Mouse (Mus musculus) thymus, postnatal 36 days (tissue): Measurements from ENCODE around the gene Commd7.

Source experiments
- DNase-seq, 2 experiments: peaks; one replicate each; pipeline ENCODE4 v3.0.0; 2022; ENCODE audit warnings: mixed read lengths in 2 of 2

Commd7 gene

DNA sequence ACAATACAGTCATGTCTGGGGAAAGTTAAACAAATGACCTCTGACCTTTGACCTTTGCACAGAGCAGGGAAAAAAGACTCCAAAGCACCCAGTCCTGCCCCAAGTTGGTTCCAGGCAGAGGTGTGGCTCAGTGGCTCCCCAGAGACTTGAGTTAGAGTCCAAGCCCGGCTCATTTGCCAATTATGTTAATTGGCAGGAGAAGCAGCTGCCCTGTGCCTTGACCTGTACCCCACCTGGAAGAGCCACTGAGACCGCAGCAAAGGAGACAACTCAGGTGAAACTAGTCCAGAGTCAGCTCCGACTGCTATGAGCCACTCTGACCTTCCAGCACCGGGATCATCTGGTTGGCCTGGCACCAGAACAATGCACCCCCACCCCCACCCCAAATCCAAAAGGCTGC is 48.2 kb downstream of the Commd7 start:
- no peak for DNase-seq

DNA sequence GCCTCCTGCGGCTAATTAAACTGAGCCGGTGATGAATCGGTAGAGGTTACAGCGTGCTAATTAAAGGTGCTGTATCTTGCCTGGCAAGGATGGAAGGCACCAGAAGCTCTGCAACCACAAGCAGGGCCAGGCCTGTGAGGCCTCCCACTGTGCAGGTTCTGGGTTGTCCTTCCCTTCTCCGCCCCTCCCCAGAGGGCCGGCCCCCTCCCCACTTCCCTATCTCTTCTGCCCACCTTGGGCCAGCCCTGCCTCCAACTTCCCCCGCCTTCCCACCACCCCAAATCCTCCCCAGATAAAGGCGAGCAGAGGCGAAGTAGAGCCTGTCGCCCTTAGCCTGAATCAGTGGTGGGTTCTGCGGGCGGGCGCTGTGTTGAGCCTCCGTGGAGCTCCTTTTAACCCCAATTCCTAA is 48.9 kb downstream of the Commd7 start:
- no peak for DNase-seq

DNA sequence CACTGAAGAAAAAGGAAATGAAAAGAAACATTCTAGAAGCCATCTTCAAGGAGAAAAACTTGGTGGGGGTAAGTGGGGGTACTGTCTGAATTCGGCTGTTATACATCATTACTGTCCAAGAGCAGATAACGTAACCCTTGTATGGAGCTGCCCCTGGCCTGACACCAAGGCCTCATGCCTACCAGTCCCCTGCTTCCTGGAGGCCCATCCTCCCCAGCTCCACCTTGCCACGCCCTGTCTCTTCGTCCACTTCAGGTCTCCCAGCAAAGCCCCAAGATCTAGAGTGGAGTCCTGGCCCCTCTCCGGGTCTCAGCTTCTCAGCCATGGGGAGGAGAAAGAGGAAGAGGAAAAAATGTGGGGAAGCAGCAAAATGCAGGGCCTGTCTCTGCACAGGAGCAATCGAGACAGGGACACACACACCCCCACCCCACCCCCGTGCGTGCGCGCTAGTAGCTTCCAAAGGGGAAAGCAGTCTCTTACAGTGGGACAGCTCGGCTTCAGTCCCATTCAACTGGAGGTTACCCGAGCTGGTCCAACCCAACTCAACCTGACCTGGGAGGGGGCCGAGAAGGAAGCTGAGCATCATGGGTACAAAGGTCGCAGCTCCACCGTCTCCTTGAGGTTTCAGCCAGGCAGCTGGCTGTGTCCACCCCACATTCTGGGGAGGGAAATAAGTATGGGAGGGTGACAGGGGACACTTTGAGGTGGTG is 49.5 kb downstream of the Commd7 start:
- DNase-seq: no peak

DNA sequence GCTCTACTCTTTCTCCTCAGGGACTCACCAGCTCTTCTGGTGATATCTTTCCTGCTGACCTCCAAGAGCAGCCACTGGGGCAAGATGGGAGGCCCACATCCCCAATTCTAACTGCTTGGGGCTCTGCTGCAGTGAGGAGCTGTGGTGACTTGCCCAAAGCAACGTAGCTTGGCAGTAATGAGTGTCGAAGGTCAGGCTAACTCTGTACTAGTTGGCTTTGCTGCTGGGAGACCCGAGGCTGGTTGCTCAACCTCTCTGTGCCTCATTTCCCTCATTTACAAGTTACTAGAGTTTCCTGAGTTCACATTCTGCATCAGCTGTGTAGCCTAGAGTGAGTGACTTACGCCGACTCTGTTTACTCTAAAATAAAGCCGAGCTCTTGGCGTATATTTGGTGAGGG is 51.2 kb downstream of the Commd7 start:
- DNase-seq: no peak

DNA sequence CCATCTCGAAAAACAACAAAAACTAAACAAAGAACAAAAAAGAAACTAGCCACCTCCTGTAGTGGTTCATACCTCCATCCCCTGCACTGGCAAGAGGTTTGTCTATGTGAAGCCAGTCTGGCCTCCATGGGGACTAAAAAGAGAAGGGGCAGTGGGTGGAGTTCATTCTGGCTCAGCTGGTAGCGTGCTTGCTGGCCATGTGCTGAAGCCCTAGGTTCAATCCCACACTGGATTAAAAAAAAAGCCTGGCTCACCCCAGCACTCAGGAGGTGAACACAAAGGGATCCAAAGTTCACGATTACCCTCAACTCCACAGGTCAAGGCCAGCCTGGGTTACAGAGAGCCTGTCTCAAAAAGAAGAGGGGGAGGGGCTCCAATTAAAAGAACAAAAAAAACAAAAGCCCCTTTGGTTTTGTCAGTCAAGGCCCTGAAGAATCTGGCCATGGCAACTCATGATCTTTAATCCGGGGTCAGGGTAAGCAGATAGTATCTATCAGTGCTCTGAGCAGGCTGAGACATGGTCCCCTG is 52.1 kb downstream of the Commd7 start:
- no peak for DNase-seq

DNA sequence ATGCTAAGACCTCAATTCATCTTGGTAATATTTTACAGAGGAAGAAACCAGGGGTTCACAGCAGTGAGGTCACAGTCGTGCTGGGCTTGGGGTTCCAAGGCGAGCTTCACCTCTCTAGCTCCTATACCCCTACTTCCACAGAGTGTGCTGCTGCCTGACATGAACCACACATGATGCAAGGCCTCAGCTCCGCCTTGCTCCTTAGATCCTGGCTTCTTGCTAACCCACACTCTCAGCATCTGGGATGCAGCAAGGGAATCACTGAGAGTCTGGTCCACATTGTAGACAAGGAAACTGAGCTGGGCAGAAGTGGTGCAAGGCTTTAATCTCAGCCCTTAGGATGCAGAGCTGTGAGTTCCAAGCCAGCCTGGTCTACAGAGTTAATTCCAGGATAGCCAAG is 52.5 kb downstream of the Commd7 start:
- DNase-seq: no peak

DNA sequence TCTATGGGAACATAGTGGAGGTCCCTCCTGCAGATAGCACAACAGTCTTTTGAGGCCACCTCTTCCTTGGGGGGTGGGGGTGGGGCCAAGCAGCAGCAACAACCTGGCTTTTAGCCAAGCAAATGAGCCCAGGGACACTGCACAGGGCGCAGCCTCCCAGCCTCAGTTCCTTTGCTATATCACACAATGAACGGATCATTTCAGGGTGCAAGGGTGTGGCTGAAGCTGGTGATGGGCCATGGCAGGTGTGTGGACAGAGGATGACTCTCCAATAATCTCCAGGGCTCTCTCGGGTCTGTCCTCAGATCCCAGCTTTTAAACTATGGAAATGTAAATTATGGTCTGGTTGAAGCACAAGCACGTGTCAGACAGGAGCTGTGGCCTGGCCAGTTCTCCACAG is 55.5 kb downstream of the Commd7 start:
- no peak for DNase-seq

DNA sequence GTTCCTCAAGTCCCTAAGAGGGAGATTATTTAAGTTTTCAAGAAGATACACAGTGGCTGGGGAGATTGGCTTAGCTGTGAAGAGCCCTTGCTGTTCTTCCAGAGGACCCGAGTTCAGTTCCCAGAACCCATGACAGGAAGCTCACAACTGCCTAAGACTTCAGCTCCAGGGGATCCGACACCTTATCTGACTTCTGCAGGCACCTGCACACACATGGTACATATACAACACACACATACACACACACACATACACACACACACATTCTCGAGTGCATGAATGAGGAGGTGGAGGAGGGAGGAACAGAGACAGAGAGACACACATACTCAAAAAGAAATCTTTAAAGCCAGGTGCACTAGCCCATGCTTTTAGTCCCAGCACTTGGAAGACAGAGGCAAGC is 56.4 kb downstream of the Commd7 start:
- DNase-seq: no peak

DNA sequence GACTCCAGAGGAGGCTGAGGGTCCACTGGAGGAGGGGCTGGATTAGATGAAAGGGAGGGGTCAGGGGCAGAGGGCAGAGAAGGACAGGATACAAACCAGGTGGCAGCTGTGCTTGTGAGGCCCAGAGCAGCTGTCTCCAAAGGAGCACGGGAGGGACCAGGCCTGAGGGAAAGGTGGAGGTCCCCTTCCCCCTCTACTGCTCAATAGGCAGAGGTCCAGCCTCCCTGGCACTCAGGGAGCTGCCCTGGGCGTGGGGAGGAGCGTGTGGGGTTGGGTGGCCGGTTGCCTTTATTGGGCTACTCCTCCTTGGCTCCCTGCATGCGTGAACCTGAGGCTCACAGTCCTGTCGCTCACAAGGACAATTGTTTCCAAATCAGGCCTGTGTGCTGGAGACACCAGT is 57.0 kb downstream of the Commd7 start:
- DNase-seq: no peak

DNA sequence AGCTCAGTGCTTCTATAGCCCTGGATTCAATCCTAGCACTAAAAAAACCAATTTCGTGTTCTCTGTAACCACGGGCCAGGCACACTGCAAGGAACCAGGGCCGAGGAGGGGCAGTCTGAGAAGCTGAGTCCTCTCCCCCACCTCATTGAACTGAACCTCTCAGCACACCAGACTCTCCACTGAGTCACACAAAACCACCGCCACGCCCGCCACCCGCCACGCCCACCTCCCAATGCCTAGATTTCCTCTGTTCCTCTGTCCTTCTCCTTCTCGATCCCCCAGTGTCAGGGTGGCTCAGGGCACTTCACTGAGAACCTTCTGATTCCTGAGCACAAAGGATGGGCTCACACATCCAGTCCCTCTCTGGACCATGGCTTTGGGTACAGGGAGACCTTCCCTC is 59.5 kb downstream of the Commd7 start:
- no peak for DNase-seq

DNA sequence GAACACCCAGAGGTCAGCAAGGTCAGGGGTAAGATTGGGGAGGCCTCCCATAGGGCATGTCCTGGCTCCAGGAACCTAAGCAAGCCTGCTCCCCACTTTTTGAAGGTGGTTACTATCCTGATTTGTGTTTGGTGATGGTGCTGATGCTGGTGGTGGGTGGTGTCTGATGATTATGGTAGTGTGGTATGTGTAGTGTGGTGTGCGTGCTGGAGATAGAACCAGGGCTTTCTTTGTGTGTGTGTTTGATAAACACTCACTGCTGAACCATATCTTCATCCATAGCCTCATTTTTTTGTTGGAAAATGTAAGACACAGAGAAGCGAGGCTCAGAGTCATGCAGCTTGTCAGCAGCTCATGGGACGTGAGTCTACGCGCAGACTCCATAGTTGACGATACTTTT is 64.0 kb downstream of the Commd7 start:
- no peak for DNase-seq

DNA sequence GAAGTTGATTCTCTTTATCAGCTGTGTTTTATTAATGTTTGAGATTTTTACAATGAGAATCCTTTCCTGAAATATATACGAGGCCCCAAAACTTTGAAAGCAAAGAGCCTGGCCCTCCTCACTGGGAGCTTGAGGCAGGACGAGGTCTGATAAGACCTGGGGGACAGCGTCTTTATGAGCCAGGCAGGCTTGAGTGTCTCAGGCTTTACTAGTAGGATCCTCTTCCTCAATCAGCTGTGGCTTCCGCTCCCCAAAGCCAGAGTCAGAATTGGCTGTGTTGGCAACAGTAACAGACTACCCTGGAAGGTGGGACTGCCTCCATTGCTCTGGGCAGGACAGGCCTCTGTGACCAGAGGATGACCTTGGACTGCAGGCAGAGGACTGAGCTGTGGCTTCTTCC is 64.6 kb downstream of the Commd7 start:
- no peak for DNase-seq
